In genomic region chr3:98223783-98224580, GRCm38 (mm10) we compare ENCODE assay signal across 8 mouse cellular contexts. TPM values are rescaled to one million over a fixed set of nuclear protein-coding genes. Genes with fewer than 3 reads are reported as not detected.
A peak's percentile ranks its signal among the peaks of the same experiment; 100 is the strongest.
DNase-seq lines count a peak whose midpoint lies in the region; ATAC-seq lines count a peak whose summit lies in the region.

No protein-coding gene starts in this region.

- no peak overlapping the region for H3K4me2 ChIP-seq in intestine, embryonic 14.5 days (ENCODE audit: low read length)

- DNase-seq in adrenal gland, adult 8-10 months = peak; percentile 47
- peak; percentile 84 for DNase-seq in embryo, embryonic 11 days
- DNase-seq in gastrocnemius, postnatal 25 days = peak; percentile 22
- peak; percentile 72 for DNase-seq in intestine, embryonic 14.5 days (ENCODE audit: low spot score)
- peak; percentile 31 to 67 for DNase-seq in left cerebral cortex, adult 8-10 months (ENCODE audit: low spot score in 2 of 2)
- peak; percentile 74 for DNase-seq in right cerebral cortex, postnatal 4 days

- WGBS in intestine, embryonic 14.5 days = 6% methylated on average over 9 of the region's 9 CpGs

- peaks cover 18% of the 10 kb centered on the region for H3K4me1 ChIP-seq in intestine, embryonic 14.5 days (replicated peaks; ENCODE audit: control insufficient read depth, insufficient read depth, low read length)

- H3K27me3 ChIP-seq in intestine, embryonic 14.5 days (replicated peaks; ENCODE audit: control insufficient read depth, insufficient read depth, low read length) = no peaks in the 10 kb centered on the region; the same call in 1 of the 2 replicates

- no peak overlapping the region; the same call in 1 of the 2 replicates for H3K27ac ChIP-seq in intestine, embryonic 14.5 days (ENCODE audit: low read depth)

- no peaks in the 10 kb centered on the region for H3K36me3 ChIP-seq in intestine, embryonic 14.5 days (ENCODE audit: control insufficient read depth, insufficient read depth, low read length)

- no peak overlapping the region; the same call in 1 of the 2 replicates for H3K9ac ChIP-seq in intestine, embryonic 14.5 days (ENCODE audit: low read length)

- no peaks in the 10 kb centered on the region for H3K9me3 ChIP-seq in intestine, embryonic 14.5 days (ENCODE audit: control insufficient read depth, low read length)

- H3K4me3 ChIP-seq in intestine, embryonic 14.5 days (ENCODE audit: low read depth, low read length) = no peak overlapping the region

- ATAC-seq in intestine, embryonic 14.5 days (replicated peaks; ENCODE audit: low FRiP score, low TSS enrichment, low read depth) = peak; percentile 79
- peak; percentile 47; the same call in 1 of the 2 replicates for ATAC-seq in megakaryocyte progenitor cell, adult 5-6 weeks (replicated peaks; ENCODE audit: poor library complexity)
- no peak for ATAC-seq in megakaryocyte, adult 5-6 weeks (ENCODE audit: poor library complexity, severe bottlenecking)

RNA-seq across cellular contexts. Expression of gene Reg4, which starts 2.0 kb away (rescaled TPM):
- total RNA-seq in adrenal gland, adult 8-10 months (2022) = not detected
- total RNA-seq in gastrocnemius, postnatal 25 days (2021) = not detected
- 3.9 and 4.9 TPM in 2 replicates for polyA plus RNA-seq in intestine, embryonic 14.5 days (2014; fragmentation: Nextera tagmentation; extraction: Ambion mirVana)
- not detected for total RNA-seq in left cerebral cortex, adult 8-10 months (2022)
- total RNA-seq in megakaryocyte progenitor cell, adult 5-6 weeks (2015) = not detected in 2 replicates
- total RNA-seq in megakaryocyte progenitor cell, adult 5-6 weeks (2017) = not detected in 2 replicates
- not detected in 2 replicates for total RNA-seq in megakaryocyte, adult 5-6 weeks (2015)
- not detected in 2 replicates for total RNA-seq in megakaryocyte, adult 5-6 weeks (2017)

RNA-seq across cellular contexts. Expression of gene Hmgcs2, which starts 56.3 kb away (rescaled TPM):
- total RNA-seq in adrenal gland, adult 8-10 months (2022) = 10 to 100 TPM; 12.4 to 20.0 (median 16.4) TPM
- 1 to 10 TPM; 1.2 to 1.4 TPM for total RNA-seq in gastrocnemius, postnatal 25 days (2021)
- polyA plus RNA-seq in intestine, embryonic 14.5 days (2014; fragmentation: Nextera tagmentation; extraction: Ambion mirVana) = 23.1 and 32.1 TPM in 2 replicates
- total RNA-seq in left cerebral cortex, adult 8-10 months (2022) = 1 to 10 TPM; 4.3 to 5.9 (median 4.9) TPM
- total RNA-seq in megakaryocyte progenitor cell, adult 5-6 weeks (2015) = 0.12 and 0.27 TPM in 2 replicates
- total RNA-seq in megakaryocyte progenitor cell, adult 5-6 weeks (2017) = 0.21 and 0.54 TPM in 2 replicates
- total RNA-seq in megakaryocyte, adult 5-6 weeks (2015) = 0.46 TPM in 1 of 2 replicates, not detected in the other
- total RNA-seq in megakaryocyte, adult 5-6 weeks (2017) = 0.11 and 0.24 TPM in 2 replicates

Comparison
In these comparisons a context has a peak if more than half of its experiments do, and no peak if none do; other contexts are left out.
1. DNase-seq: peak in every context shown above with its lines; median percentile 84 in embryo, embryonic 11 days; 74 in right cerebral cortex, postnatal 4 days; 72 in intestine, embryonic 14.5 days; 49 in left cerebral cortex, adult 8-10 months; 47 in adrenal gland, adult 8-10 months; 22 in gastrocnemius, postnatal 25 days.